Mouse (Mus musculus): ENCODE results near the gene Hba-x.

- TF ChIP-seq GATA1 (IDR thresholded peaks at IDR 0.05; ENCODE audit: borderline replicate concordance, low read length) (no peak), FLI1 (IDR thresholded peaks at IDR 0.05; ENCODE audit: low read length) (no peak)
These were observed 24.4 kb downstream of the Hba-x start for GRCm38 (mm10) chr11:32300279-32301267.

Data from megakaryocyte, embryonic 14.5 days (primary cell).